Mouse (Mus musculus) limb, embryonic 12.5 days (tissue): ENCODE data around the gene Slc13a3. TPM values are rescaled to one million over a fixed set of nuclear protein-coding genes. Genes with fewer than 3 reads are reported as not detected.
A peak's percentile ranks its signal among the peaks of the same experiment; 100 is the strongest.

Source experiments
- ATAC-seq: fragments of 200-750 bp; cut with Nextera tagmentation; 2 replicates; pipeline ENCODE4 v1.8.0; 2017; ENCODE audit warnings: low read depth, moderate TSS enrichment; ENCODE audit not compliant: insufficient number of reproducible peaks, insufficient read depth, low FRiP score, low TSS enrichment
- H3K27ac ChIP-seq: fragments of 300-500 bp; sonication (generic); 2 replicates; pipeline ENCODE4 v1.5.1; 2016; ENCODE audit warnings: mild to moderate bottlenecking, moderate library complexity
- H3K27me3 ChIP-seq: fragments of 300-500 bp; sonication (generic); 2 replicates; pipeline ENCODE4 v1.6.1; 2016; ENCODE audit warnings: mild to moderate bottlenecking, moderate library complexity
- H3K36me3 ChIP-seq: fragments of 300-500 bp; sonication (generic); 2 replicates; pipeline ENCODE4 v1.6.1; 2016; ENCODE audit warnings: mild to moderate bottlenecking, moderate library complexity
- H3K4me1 ChIP-seq: fragments of 300-500 bp; sonication (generic); replicated peaks from 2 replicates; pipeline ENCODE4 v1.6.1; 2016
- H3K4me2 ChIP-seq: fragments of 300-500 bp; sonication (generic); 2 replicates; pipeline ENCODE4 v1.6.1; 2016; ENCODE audit warnings: mild to moderate bottlenecking, moderate library complexity
- H3K4me3 ChIP-seq: fragments of 300-500 bp; sonication (generic); replicated peaks from 2 replicates; pipeline ENCODE4 v1.5.1; 2016; ENCODE audit warnings: mild to moderate bottlenecking
- H3K9ac ChIP-seq: fragments of 300-500 bp; sonication (generic); replicated peaks from 2 replicates; pipeline ENCODE4 v1.6.1; 2016; ENCODE audit warnings: mild to moderate bottlenecking, moderate library complexity
- H3K9me3 ChIP-seq: fragments of 300-500 bp; sonication (generic); 2 replicates; pipeline ENCODE4 v1.6.1; 2016; ENCODE audit warnings: mild to moderate bottlenecking, moderate library complexity
- WGBS: fragments of 180-500 bp; shearing (Covaris S2); methylation state at CpG from one replicate; pipeline ENCODE4 v1.1.7; 2016; 5-methylcytosine and 5-hydroxymethylcytosine counted together
- polyA plus RNA-seq: library from polyadenylated mRNA; unstranded; fragments of >200 nt; fragmentation: Nextera tagmentation; extraction: Ambion mirVana; gene quantifications from 2 replicates; pipeline ENCODE4 v1.2.1, GENCODE M21; 2016

The Slc13a3 gene
- polyA plus RNA-seq, 1 experiment from 2014 or later: not detected

DNA sequence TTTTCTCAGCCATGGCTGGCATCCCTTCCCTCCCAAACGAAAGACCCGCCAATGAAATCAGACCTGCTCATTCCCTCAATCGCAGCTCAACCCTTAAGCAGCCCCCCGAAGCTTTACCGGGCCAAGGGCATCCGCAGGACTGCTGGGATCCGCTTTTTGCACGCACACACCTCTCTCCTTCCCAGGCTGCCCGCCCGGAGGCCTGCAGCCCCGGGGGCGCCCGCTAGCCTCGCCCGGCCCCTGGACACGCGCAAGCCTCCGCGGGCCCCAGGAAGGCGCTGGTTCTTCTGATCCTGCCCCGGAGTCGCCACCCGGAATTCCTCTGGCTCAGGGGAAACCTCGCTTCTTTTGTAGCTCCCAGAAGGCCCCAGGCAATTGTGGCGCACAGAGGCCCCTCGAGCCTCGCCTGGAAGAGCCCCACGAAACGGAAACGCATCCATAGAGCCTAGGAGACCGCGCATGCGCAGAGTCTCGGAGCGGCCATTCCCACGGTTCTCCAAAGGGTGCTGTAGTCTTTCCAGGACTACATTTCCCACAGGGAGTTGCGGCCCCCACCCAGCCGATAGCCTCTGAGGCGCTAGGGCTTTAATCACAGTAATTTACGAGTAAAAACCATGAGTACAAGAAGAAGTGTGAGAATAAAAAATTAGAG is 85.1 kb downstream of the Slc13a3 start, which contains the start of gene Zfp334:
Gene Zfp334 (minus strand): TSS at position 416 of the 652 bp plus-strand sequence.
- H3K9ac ChIP-seq: peak within 1 kb of the TSS; percentile 89
- H3K27me3 ChIP-seq: no peaks in the 10 kb centered on the region
- no peaks in the 10 kb centered on the region for H3K9me3 ChIP-seq
- peaks cover 40% of the 10 kb centered on the region for H3K36me3 ChIP-seq
- H3K4me2 ChIP-seq: peak within 1 kb of the TSS; percentile 77
- H3K27ac ChIP-seq: peak within 1 kb of the TSS; percentile 91
- H3K4me3 ChIP-seq: peak within 1 kb of the TSS; percentile 82
- ATAC-seq: peak; percentile 89
- peaks cover 7% of the 10 kb centered on the region for H3K4me1 ChIP-seq
- under 1% methylated on average over 40 of the region's 40 CpGs for WGBS

GRCm38 (mm10) chr2:165387370-165387769 is 85.7 kb downstream of the Slc13a3 start:
- peak overlapping the region; percentile 91 for H3K27ac ChIP-seq
- no peaks in the 10 kb centered on the region for H3K27me3 ChIP-seq
- H3K4me1 ChIP-seq: peaks cover 7% of the 10 kb centered on the region
- H3K4me2 ChIP-seq: peak overlapping the region; percentile 77
- peaks cover 46% of the 10 kb centered on the region for H3K36me3 ChIP-seq
- H3K4me3 ChIP-seq: peak overlapping the region; percentile 82
- ATAC-seq: no peak
- H3K9ac ChIP-seq: peak overlapping the region; percentile 89
- 11% methylated on average over 4 of the region's 4 CpGs for WGBS
- H3K9me3 ChIP-seq: peaks cover under 1% of the 10 kb centered on the region; the same call in 1 of the 2 replicates

DNA sequence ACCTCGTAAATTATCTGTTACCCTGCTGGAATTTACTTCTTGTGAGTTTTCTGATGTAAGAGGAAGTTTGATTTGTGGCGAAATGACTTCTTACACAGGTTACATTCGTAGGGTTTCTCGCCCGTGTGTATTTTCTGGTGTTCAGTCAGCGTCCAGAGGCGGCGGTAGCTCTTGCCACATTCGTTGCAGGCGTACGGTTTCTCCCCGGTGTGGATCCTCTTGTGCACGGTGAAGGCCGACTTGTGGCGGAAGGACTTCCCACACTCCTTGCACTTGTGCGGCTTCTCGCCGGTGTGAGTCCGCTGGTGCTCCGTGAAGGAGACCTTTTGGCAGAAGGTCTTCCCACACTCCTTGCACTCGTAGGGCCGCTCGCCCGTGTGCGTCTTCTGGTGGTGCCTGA is 93.0 kb downstream of the Slc13a3 start:
- no peak overlapping the region for H3K4me3 ChIP-seq
- peaks cover 23% of the 10 kb centered on the region for H3K9me3 ChIP-seq
- WGBS: 95% methylated on average over 25 of the region's 25 CpGs
- no peak overlapping the region for H3K9ac ChIP-seq
- ATAC-seq: no peak
- H3K27ac ChIP-seq: no peak overlapping the region
- peaks cover 98% of the 10 kb centered on the region for H3K36me3 ChIP-seq
- no peaks in the 10 kb centered on the region for H3K27me3 ChIP-seq
- no peak overlapping the region for H3K4me2 ChIP-seq
- H3K4me1 ChIP-seq: no peaks in the 10 kb centered on the region

- Histone ChIP-seq H3K36me3 (peaks cover 67% of the 10 kb centered on the region), H3K27me3 (0 out of 2 replicates have a peak, but pooled peaks cover 3% of the 10 kb centered on the region), H3K9ac (no peak overlapping the region), H3K4me1 (no peaks in the 10 kb centered on the region), H3K9me3 (peaks cover 13% of the 10 kb centered on the region), H3K4me3 (no peak overlapping the region), H3K4me2 (no peak overlapping the region), H3K27ac (no peak overlapping the region)
- no peak for ATAC-seq
- WGBS: 91% methylated on average over 4 of the region's 4 CpGs
These were observed 97.0 kb downstream of the Slc13a3 start for GRCm38 (mm10) chr2:165376001-165376400.

GRCm38 (mm10) chr2:165375478-165375877 is 97.6 kb downstream of the Slc13a3 start:
- WGBS: 86% methylated on average over 5 of the region's 5 CpGs
- H3K4me2 ChIP-seq: no peak overlapping the region
- ATAC-seq: no peak
- no peak overlapping the region for H3K27ac ChIP-seq
- H3K36me3 ChIP-seq: peaks cover 61% of the 10 kb centered on the region
- no peak overlapping the region for H3K9ac ChIP-seq
- H3K27me3 ChIP-seq: 0 out of 2 replicates have a peak, but pooled peaks cover 3% of the 10 kb centered on the region
- H3K9me3 ChIP-seq: peaks cover 7% of the 10 kb centered on the region
- H3K4me1 ChIP-seq: no peaks in the 10 kb centered on the region
- H3K4me3 ChIP-seq: no peak overlapping the region

GRCm38 (mm10) chr2:165371066-165371465 is 102.0 kb downstream of the Slc13a3 start:
- Histone ChIP-seq H3K9me3 (peaks cover 3% of the 10 kb centered on the region; the same call in 1 of the 2 replicates), H3K4me1 (peaks cover 17% of the 10 kb centered on the region), H3K27ac (no peak overlapping the region), H3K4me3 (no peak overlapping the region), H3K4me2 (peak overlapping the region; percentile 20; the same call in 1 of the 2 replicates), H3K9ac (no peak overlapping the region), H3K36me3 (peaks cover 19% of the 10 kb centered on the region), H3K27me3 (peaks cover 38% of the 10 kb centered on the region)
- 26% methylated on average over 3 of the region's 3 CpGs for WGBS
- no peak for ATAC-seq

GRCm38 (mm10) chr2:165370348-165370747 is 102.7 kb downstream of the Slc13a3 start:
- peaks cover 43% of the 10 kb centered on the region for H3K27me3 ChIP-seq
- peaks cover 3% of the 10 kb centered on the region; the same call in 1 of the 2 replicates for H3K9me3 ChIP-seq
- no peak for ATAC-seq
- peaks cover 17% of the 10 kb centered on the region for H3K4me1 ChIP-seq
- no peak overlapping the region for H3K9ac ChIP-seq
- H3K36me3 ChIP-seq: peaks cover 12% of the 10 kb centered on the region
- H3K27ac ChIP-seq: no peak overlapping the region
- no peak overlapping the region for H3K4me2 ChIP-seq
- H3K4me3 ChIP-seq: no peak overlapping the region
- 74% methylated on average over 3 of the region's 3 CpGs for WGBS

GRCm38 (mm10) chr2:165368496-165368895 is 104.5 kb downstream of the Slc13a3 start, which contains the start of gene Zfp663:
Gene Zfp663 (minus strand): TSS chr2:165368729.
- H3K36me3 ChIP-seq: no peaks in the 10 kb centered on the region
- ATAC-seq: no peak
- H3K9ac ChIP-seq: peak within 1 kb of the TSS; percentile 50
- H3K27me3 ChIP-seq: peaks cover 51% of the 10 kb centered on the region
- H3K4me2 ChIP-seq: peak within 1 kb of the TSS; percentile 65
- peaks cover 17% of the 10 kb centered on the region for H3K4me1 ChIP-seq
- H3K27ac ChIP-seq: no peak within 1 kb of the TSS
- 1% methylated on average over 27 of the region's 27 CpGs for WGBS
- H3K4me3 ChIP-seq: peak within 1 kb of the TSS; percentile 41
- no peaks in the 10 kb centered on the region for H3K9me3 ChIP-seq

DNA sequence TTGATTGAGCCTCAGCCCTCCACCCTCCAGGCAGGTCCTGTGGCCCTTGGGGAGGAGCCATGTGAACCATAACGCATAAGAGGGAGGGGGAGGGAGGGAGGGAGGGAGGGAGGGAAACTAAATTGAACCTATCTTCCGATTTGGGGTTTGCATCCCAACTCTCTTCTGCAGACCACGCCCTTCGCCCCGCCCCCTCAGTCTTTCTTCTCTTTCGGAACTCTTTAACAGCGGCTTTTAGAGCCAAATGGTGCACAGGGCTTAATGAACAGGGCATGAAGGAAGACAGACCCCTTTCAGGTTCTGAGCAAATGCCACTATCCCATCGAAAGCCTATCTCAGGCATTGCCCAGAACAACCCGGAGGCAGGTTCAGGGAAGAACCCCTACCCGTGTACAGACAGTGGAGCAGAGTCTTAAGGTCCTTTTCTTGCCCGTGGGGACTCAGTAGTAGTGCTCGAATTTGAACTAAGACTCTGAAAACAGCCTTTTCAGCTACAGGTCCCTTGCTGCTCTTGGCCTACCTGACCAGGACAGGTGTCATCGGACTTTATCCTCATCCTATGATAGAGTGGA is 105.1 kb downstream of the Slc13a3 start:
- WGBS: 1% methylated on average over 12 of the region's 13 CpGs
- no peak for ATAC-seq
- no peak overlapping the region for H3K27ac ChIP-seq
- no peaks in the 10 kb centered on the region for H3K36me3 ChIP-seq
- peak overlapping the region; percentile 41 for H3K4me3 ChIP-seq
- peaks cover 17% of the 10 kb centered on the region for H3K4me1 ChIP-seq
- H3K4me2 ChIP-seq: peak overlapping the region; percentile 65
- H3K27me3 ChIP-seq: peaks cover 57% of the 10 kb centered on the region
- no peaks in the 10 kb centered on the region for H3K9me3 ChIP-seq
- H3K9ac ChIP-seq: peak overlapping the region; percentile 50

DNA sequence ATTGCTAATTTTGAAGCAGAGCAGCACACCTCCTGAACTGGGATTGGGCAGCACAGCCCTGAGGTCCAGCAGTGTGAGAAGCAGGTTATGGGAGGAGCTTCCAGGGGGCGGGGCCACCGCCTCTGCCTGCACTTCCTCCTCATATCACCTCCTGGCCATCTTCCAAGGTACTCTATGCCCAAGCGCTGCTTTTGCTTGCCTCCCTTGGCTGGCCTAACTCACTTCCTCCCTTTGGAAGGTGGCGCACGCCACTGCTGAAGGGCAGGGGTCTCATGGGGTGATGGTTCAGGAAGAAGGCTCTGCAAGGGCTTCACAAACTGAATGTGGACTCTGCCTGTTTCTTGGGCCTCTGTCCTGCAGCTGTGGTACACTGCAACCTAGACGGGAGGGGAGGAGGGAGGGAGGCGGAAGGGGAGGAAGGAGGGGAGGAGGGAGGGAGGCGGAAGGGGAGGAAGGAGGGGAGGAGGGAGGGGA is 105.9 kb downstream of the Slc13a3 start:
- H3K4me1 ChIP-seq: peaks cover 17% of the 10 kb centered on the region
- no peak overlapping the region for H3K4me3 ChIP-seq
- H3K4me2 ChIP-seq: no peak overlapping the region
- no peaks in the 10 kb centered on the region for H3K9me3 ChIP-seq
- no peak for ATAC-seq
- peaks cover 64% of the 10 kb centered on the region for H3K27me3 ChIP-seq
- H3K27ac ChIP-seq: no peak overlapping the region
- no peaks in the 10 kb centered on the region for H3K36me3 ChIP-seq
- 10% methylated on average over 5 of the region's 8 CpGs for WGBS
- no peak overlapping the region for H3K9ac ChIP-seq

DNA sequence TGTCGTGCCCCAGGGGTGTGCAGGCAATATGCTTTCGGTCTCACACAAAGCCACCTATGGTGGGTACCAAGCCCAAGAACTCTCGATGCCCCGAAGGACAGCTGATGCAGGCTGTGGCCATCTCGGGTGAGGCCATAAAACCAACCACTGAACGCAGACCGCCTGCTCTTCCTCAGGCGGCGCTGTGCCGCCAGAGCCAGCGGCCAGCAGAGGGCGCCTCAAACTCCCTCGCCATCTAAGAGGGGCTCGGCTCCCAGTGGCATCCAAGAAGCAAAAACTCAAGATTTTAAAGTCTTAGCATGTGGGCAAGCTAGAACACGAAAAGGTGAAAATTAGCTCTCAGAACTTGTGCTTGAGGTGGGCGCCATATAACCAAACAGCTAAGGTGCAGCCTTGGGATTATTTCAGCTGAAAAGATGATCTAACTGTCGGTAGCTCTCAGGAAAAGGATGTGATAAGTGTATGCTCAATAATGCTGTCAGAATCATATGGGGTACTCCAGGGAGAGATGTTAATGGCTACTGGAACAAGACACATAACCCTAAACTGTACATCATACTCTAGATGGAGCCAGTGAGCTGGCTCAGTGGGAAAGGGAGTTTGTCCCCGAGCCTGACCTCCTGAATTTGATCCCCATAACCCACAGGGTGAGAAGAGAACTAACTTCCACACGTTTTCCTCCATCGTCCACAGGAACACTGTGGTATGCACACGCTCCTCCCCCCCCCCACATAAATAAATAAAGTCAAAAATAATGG is 108.5 kb downstream of the Slc13a3 start:
- Histone ChIP-seq H3K27me3 (peaks cover 61% of the 10 kb centered on the region), H3K4me2 (peak overlapping the region; percentile 42), H3K27ac (no peak overlapping the region), H3K4me3 (peak overlapping the region; percentile 20; the same call in 1 of the 2 replicates), H3K4me1 (peaks cover 17% of the 10 kb centered on the region), H3K9me3 (no peaks in the 10 kb centered on the region), H3K36me3 (no peaks in the 10 kb centered on the region), H3K9ac (no peak overlapping the region; the same call in 1 of the 2 replicates)
- WGBS: 13% methylated on average over 21 of the region's 21 CpGs
- ATAC-seq: peak; percentile 33; the same call in 1 of the 2 replicates
